ENCODE assay signal across 11 mouse cellular contexts in the genomic region with DNA sequence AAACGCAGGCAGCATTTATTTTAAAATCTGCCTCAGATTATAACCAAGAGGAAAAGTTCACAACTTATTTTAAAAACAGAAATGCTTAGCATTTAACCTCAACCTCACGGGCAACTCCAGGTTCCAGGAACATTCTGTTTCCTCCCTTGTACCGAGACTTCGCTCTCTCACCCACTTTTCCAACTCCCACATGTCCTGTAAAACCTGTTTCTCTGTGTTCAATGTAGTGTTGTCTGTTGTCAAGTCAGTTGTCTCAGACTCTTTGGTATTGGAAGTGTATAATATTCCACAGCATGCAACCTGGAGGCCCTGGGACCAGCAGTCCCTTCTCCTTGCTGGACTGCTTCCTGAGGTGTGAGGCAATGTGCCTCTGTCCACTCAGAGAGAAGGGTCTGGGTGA. TPM values are rescaled to one million over a fixed set of nuclear protein-coding genes. Genes with fewer than 3 reads are reported as not detected.
"Had no signal": no experiment of that assay in that cellular context is flagged by ENCODE, and none has a peak within 500 bp of the region (broad histone marks: within the 10 kb centered on the region; RNA-seq: fewer than 3 reads in every experiment).

No protein-coding gene starts in this region.

- H3K27ac ChIP-seq: layer of hippocampus, adult 2 months; liver, embryonic 14.5 days had no signal

- DNase-seq: layer of hippocampus, adult 9-11 months; liver, postnatal 0 days; midbrain, embryonic 14.5 days; thymus, postnatal 36 days had no signal

- H3K9ac ChIP-seq: liver, embryonic 14.5 days; liver, postnatal 0 days; lung, embryonic 14.5 days had no signal

- H3K4me2 ChIP-seq: liver, embryonic 11.5 days; lung, embryonic 14.5 days; midbrain, embryonic 11.5 days had no signal

- H3K4me3 ChIP-seq: layer of hippocampus, adult 2 months had no signal

- ATAC-seq: intestine, postnatal 0 days; liver, postnatal 0 days had no signal

RNA-seq across cellular contexts. Expression of a gene that starts 47.5 kb away (rescaled TPM):
- total RNA-seq: megakaryocyte-erythroid progenitor cell, adult 5-6 weeks had no signal
